Mouse (Mus musculus) cortical plate, adult 2 months (tissue): ENCODE results near the gene Hmga1.

Source experiments
- CTCF ChIP-seq: fragments of 200-500 bp; IDR thresholded peaks from 2 replicates; pipeline ENCODE4 v1.5.1; 2011; ENCODE audit warnings: mild to moderate bottlenecking, control low read depth, low read length; ENCODE audit not compliant: insufficient read depth; ENCODE audit errors: extremely low read depth
- POLR2A ChIP-seq: fragments of 200-500 bp; IDR thresholded peaks from 2 replicates; pipeline ENCODE4 v1.6.1; 2011; ENCODE audit warnings: mild to moderate bottlenecking, low read length, control low read depth; ENCODE audit not compliant: insufficient read depth; ENCODE audit errors: extremely low read depth

- TF ChIP-seq POLR2A (no peak), CTCF (no peak)
Measured at GRCm38 (mm10) chr17:27578487-27578886, 22.2 kb downstream of the Hmga1 start.
